Mouse (Mus musculus) CH12.LX (cell line): ENCODE measurements around the gene Ppp1r16b. TPM values are rescaled to one million over a fixed set of nuclear protein-coding genes. Genes with fewer than 3 reads are reported as not detected.

ENCODE experiments used
- DNase-seq: peaks from one replicate; pipeline ENCODE4 v3.0.0-alpha.2; 2013; ENCODE audit errors: extremely low read depth
- H3K27ac ChIP-seq: 2 replicates; pipeline ENCODE4 v1.5.1; 2012; ENCODE audit warnings: low read depth, mild to moderate bottlenecking, control low read depth, moderate library complexity; ENCODE audit not compliant: insufficient read depth
- H3K27me3 ChIP-seq: replicated peaks from 2 replicates; pipeline ENCODE3; 2012; ENCODE audit warnings: inconsistent platforms
- H3K36me3 ChIP-seq, 2 experiments: replicated peaks in 1 of 2; 2 replicates each; pipeline versions ENCODE3 to v1.6.1; 2012; ENCODE audit warnings: inconsistent platforms in 1 of 2, low read length in 1 of 2, mild to moderate bottlenecking in 1 of 2, mixed read lengths in 1 of 2, moderate library complexity in 1 of 2; ENCODE audit not compliant: control insufficient read depth in 1 of 2, insufficient read depth in 1 of 2
- H3K4me1 ChIP-seq, 2 experiments: 2 replicates each; pipeline ENCODE4 v1.6.1; 2012; ENCODE audit warnings: inconsistent platforms in 1 of 2, moderate library complexity in 1 of 2; ENCODE audit not compliant: insufficient read depth in 2 of 2, control insufficient read depth in 1 of 2
- H3K4me2 ChIP-seq: 2 replicates; pipeline ENCODE4 v1.6.1; 2012; ENCODE audit warnings: low read depth, mild to moderate bottlenecking, control low read depth; ENCODE audit not compliant: poor library complexity, insufficient read depth, severe bottlenecking
- H3K4me3 ChIP-seq, 3 experiments: fragments of 150-350 bp in 1 of 3; sonication (generic) in 1 of 3; replicated peaks in 1 of 3; 2 replicates each; pipeline versions ENCODE3 to v1.5.1; 2011 to 2012; ENCODE audit warnings: low read depth in 2 of 3, low read length in 2 of 3, mild to moderate bottlenecking in 2 of 3, moderate library complexity in 2 of 3, control low read depth in 1 of 3, improper control_type of control experiment in 1 of 3, inconsistent platforms in 1 of 3, mixed read lengths in 1 of 3; ENCODE audit not compliant: poor library complexity in 1 of 3
- H3K79me2 ChIP-seq: replicated peaks from 2 replicates; pipeline ENCODE4 v1.6.1; 2012; ENCODE audit warnings: mild to moderate bottlenecking, moderate library complexity; ENCODE audit not compliant: control insufficient read depth, poor library complexity, insufficient read depth, severe bottlenecking; ENCODE audit errors: extremely low read depth
- H3K9ac ChIP-seq: 2 replicates; pipeline ENCODE4 v1.6.1; 2012; ENCODE audit warnings: low read depth, mild to moderate bottlenecking, control low read depth, moderate library complexity; ENCODE audit not compliant: insufficient read depth
- H3K9me3 ChIP-seq: replicated peaks from 2 replicates; pipeline ENCODE3; 2012; ENCODE audit warnings: low read length, inconsistent platforms, mixed read lengths
- CTCF ChIP-seq, 2 experiments: IDR thresholded peaks in 1 of 2; conservative IDR thresholded peaks in 1 of 2; 2 replicates each; pipeline ENCODE4 v1.5.1; 2011 to 2012; ENCODE audit warnings: low read depth in 2 of 2, low read length in 2 of 2, improper control_type of control experiment in 1 of 2, inconsistent platforms in 1 of 2, mild to moderate bottlenecking in 1 of 2, moderate library complexity in 1 of 2
- E2F4 ChIP-seq: IDR thresholded peaks from 2 replicates; pipeline ENCODE4 v1.6.1; 2011; ENCODE audit warnings: low read depth, low read length, improper control_type of control experiment; ENCODE audit not compliant: insufficient replicate concordance
- ELF1 ChIP-seq: IDR thresholded peaks from 2 replicates; pipeline ENCODE4 v1.6.1; 2014; ENCODE audit warnings: low read depth, mild to moderate bottlenecking, inconsistent platforms, low read length, improper control_type of control experiment
- ETS1 ChIP-seq: conservative IDR thresholded peaks from 2 replicates; pipeline ENCODE4 v1.6.1; 2012; ENCODE audit warnings: low read depth, mild to moderate bottlenecking, inconsistent platforms, low read length, improper control_type of control experiment, moderate library complexity
- GABPA ChIP-seq: IDR thresholded peaks from 2 replicates; pipeline ENCODE4 v1.6.1; 2012; ENCODE audit warnings: low read depth, low read length, improper control_type of control experiment, inconsistent platforms; ENCODE audit not compliant: insufficient replicate concordance
- HCFC1 ChIP-seq: IDR thresholded peaks from 2 replicates; pipeline ENCODE4 v1.6.1; 2012; ENCODE audit warnings: low read depth, mild to moderate bottlenecking, inconsistent platforms, low read length, improper control_type of control experiment
- JUN ChIP-seq: IDR thresholded peaks from 2 replicates; pipeline ENCODE4 v1.6.1; 2011; ENCODE audit warnings: low read depth, mild to moderate bottlenecking, low read length, improper control_type of control experiment, moderate library complexity; ENCODE audit not compliant: insufficient read depth
- JUND ChIP-seq: conservative IDR thresholded peaks from 2 replicates; pipeline ENCODE4 v1.6.1; 2011; ENCODE audit warnings: low read depth, low read length, improper control_type of control experiment
- KAT2A ChIP-seq: IDR thresholded peaks from 2 replicates; pipeline ENCODE4 v1.6.1; 2012; ENCODE audit warnings: low read length, improper control_type of control experiment, inconsistent platforms; ENCODE audit not compliant: insufficient replicate concordance
- MEF2A ChIP-seq: IDR thresholded peaks from 2 replicates; pipeline ENCODE4 v1.6.1; 2014; ENCODE audit warnings: low read depth, mild to moderate bottlenecking, inconsistent platforms, low read length, improper control_type of control experiment, borderline replicate concordance
- MXI1 ChIP-seq: IDR thresholded peaks from 2 replicates; pipeline ENCODE4 v1.6.1; 2011; ENCODE audit warnings: mild to moderate bottlenecking, low read depth, low read length, improper control_type of control experiment
- NELFE ChIP-seq: IDR thresholded peaks from 2 replicates; pipeline ENCODE4 v1.6.1; 2011; ENCODE audit warnings: low read depth, low read length, improper control_type of control experiment
- PAX5 ChIP-seq: IDR thresholded peaks from 2 replicates; pipeline ENCODE4 v1.6.1; 2012; ENCODE audit warnings: low read length, inconsistent platforms, mixed read lengths
- RAD21 ChIP-seq: IDR thresholded peaks from 2 replicates; pipeline ENCODE4 v1.6.1; 2011; ENCODE audit warnings: low read depth, mild to moderate bottlenecking, low read length, improper control_type of control experiment, moderate library complexity
- RCOR1 ChIP-seq: conservative IDR thresholded peaks from 2 replicates; pipeline ENCODE4 v1.6.1; 2012; ENCODE audit warnings: low read depth, mild to moderate bottlenecking, inconsistent platforms, low read length, improper control_type of control experiment
- SIN3A ChIP-seq: IDR thresholded peaks from 2 replicates; pipeline ENCODE4 v1.6.1; 2012; ENCODE audit warnings: low read length, improper control_type of control experiment, inconsistent platforms
- SMC3 ChIP-seq: IDR thresholded peaks from 2 replicates; pipeline ENCODE4 v1.6.1; 2011; ENCODE audit warnings: low read depth, low read length, improper control_type of control experiment
- USF1 ChIP-seq: IDR thresholded peaks from 2 replicates; pipeline ENCODE4 v1.6.1; 2014; ENCODE audit warnings: low read depth, mild to moderate bottlenecking, inconsistent platforms, low read length, improper control_type of control experiment
- ZC3H11A ChIP-seq: IDR thresholded peaks from 2 replicates; pipeline ENCODE4 v1.6.1; 2012; ENCODE audit warnings: low read depth, mild to moderate bottlenecking, inconsistent platforms, low read length, improper control_type of control experiment
- ZKSCAN1 ChIP-seq: IDR thresholded peaks from 2 replicates; pipeline ENCODE4 v1.6.1; 2012; ENCODE audit warnings: low read depth, inconsistent platforms, low read length, improper control_type of control experiment, borderline replicate concordance
- ZMIZ1 ChIP-seq: IDR thresholded peaks from 2 replicates; pipeline ENCODE4 v1.6.1; 2012; ENCODE audit warnings: low read depth, mild to moderate bottlenecking, inconsistent platforms, low read length, improper control_type of control experiment
- ZNF384 ChIP-seq: IDR thresholded peaks from 2 replicates; pipeline ENCODE4 v1.6.1; 2012; ENCODE audit warnings: low read depth, low read length, improper control_type of control experiment, inconsistent platforms
- dilution Hi-C: fragments of 300-500 bp; cut with MboI; formaldehyde crosslinking; loops from 2 replicates; pipeline ENCODE4 v1.14.3; 2020; ENCODE audit warnings: low sequenced_read_pairs; ENCODE audit not compliant: extremely low pct_unique_long_range_greater_than_20kb, extremely low pct_ligation_motif_present
- in situ Hi-C: fragments of 300-500 bp; cut with MboI; formaldehyde crosslinking; loops from 3 replicates; pipeline ENCODE4 v1.14.3; 2019; ENCODE audit warnings: low sequenced_read_pairs, low pct_ligation_motif_present, low pct_unique_long_range_greater_than_20kb, mixed read lengths
- polyA plus RNA-seq: library from polyadenylated mRNA; unstranded; fragments of >175 nt; gene quantifications from 2 replicates; pipeline ENCODE4 v1.2.1, GENCODE M21; 2012; ENCODE audit warnings: low read depth; ENCODE audit not compliant: insufficient read length
- total RNA-seq, 2 experiments: library from RNA; depleted of rRNA; stranded (reverse); fragments of 300-350 nt in 1 of 2; fragments of >200 nt in 1 of 2; gene quantifications; 2 replicates each; pipeline ENCODE4 v1.2.3; 2012 to 2014

The Ppp1r16b gene
- total and polyA plus RNA-seq, 3 experiments, result 37.7 to 55.7 (median 52.0) TPM

- Histone ChIP-seq H3K27ac (peak overlapping the region; percentile 87), H3K4me2 (0 out of 2 replicates have a peak overlapping the region, but pooled peaks have one; percentile 58), H3K36me3 (peaks cover 31 to 82% of the 10 kb centered on the region in 2 experiments), H3K9ac (no peak overlapping the region; the same call in 1 of the 2 replicates), H3K4me3 (peak overlapping the region in 1 of 3 experiments; percentile 29), H3K4me1 (peaks cover 47 to 91% of the 10 kb centered on the region in 2 experiments), H3K79me2 (peaks cover 99% of the 10 kb centered on the region), H3K27me3 (no peaks in the 10 kb centered on the region), H3K9me3 (no peaks in the 10 kb centered on the region)
- TF ChIP-seq MXI1, result peak; percentile 83
- no peak for TF ChIP-seq USF1
- 0 out of 2 replicates have a peak, but pooled peaks have one; percentile 32 for TF ChIP-seq SIN3A
- dilution Hi-C loops (no loop called here), in situ Hi-C loops (no loop called here)
- DNase-seq, result peak; percentile 77
Observed at GRCm38 (mm10) chr2:158690116-158690515, 24.9 kb downstream of the Ppp1r16b start.

DNA sequence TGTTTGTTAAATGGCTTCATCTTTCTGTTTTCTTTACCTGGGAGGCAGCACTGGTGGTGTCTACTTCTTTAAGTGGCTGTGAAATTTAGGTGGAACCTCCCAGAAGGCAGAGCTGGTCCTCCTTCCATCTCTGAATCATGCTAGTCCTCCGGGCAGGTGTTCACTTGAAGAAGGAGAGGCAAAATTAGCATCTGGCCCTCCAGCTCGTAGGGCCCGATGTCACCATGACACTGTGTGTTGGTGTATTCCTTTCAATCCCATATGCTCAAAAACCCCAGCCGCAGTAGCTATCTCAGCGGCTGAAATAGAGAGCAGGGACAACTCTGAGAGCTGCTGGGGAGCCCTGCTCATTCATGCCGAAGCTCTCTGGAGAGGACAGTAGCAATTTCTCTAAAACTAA, 27.0 kb downstream of the Ppp1r16b start:
- TF ChIP-seq HCFC1 (no peak), ETS1 (no peak), JUN (no peak), E2F4 (no peak)
- Histone ChIP-seq H3K27ac (peak overlapping the region; percentile 29), H3K4me1 (peaks cover 38 to 89% of the 10 kb centered on the region in 2 experiments), H3K27me3 (no peaks in the 10 kb centered on the region), H3K4me3 (no peak overlapping the region), H3K36me3 (peaks cover 44 to 86% of the 10 kb centered on the region in 2 experiments), H3K9ac (peak overlapping the region; percentile 18; the same call in 1 of the 2 replicates), H3K79me2 (peaks cover 81% of the 10 kb centered on the region), H3K9me3 (peaks cover 5% of the 10 kb centered on the region), H3K4me2 (0 out of 2 replicates have a peak overlapping the region, but pooled peaks have one; percentile 19)
- in situ Hi-C loops, result no loop called here
- no peak for DNase-seq
- dilution Hi-C loops, result no loop called here

- Histone ChIP-seq H3K79me2 (peaks cover 69% of the 10 kb centered on the region), H3K9me3 (peaks cover 5% of the 10 kb centered on the region), H3K36me3 (peaks cover 60 to 88% of the 10 kb centered on the region in 2 experiments), H3K4me1 (peaks cover 24 to 88% of the 10 kb centered on the region in 2 experiments), H3K4me3 (no peak overlapping the region), H3K27me3 (no peaks in the 10 kb centered on the region), H3K4me2 (no peak overlapping the region), H3K9ac (no peak overlapping the region), H3K27ac (no peak overlapping the region)
- TF ChIP-seq ZKSCAN1, result no peak
- no peak for TF ChIP-seq ELF1
- no peak for TF ChIP-seq RAD21
- TF ChIP-seq KAT2A, result no peak
- TF ChIP-seq ZNF384, result no peak
- no peak for TF ChIP-seq JUND
- no peak for TF ChIP-seq RCOR1
- TF ChIP-seq MEF2A, result no peak
- TF ChIP-seq ZMIZ1, result no peak
- no peak for TF ChIP-seq SIN3A
- TF ChIP-seq NELFE, result no peak
- TF ChIP-seq GABPA, result no peak
- TF ChIP-seq SMC3, result no peak
- TF ChIP-seq CTCF (conservative IDR thresholded peaks at IDR 0.05 in 1 of 2, IDR thresholded peaks at IDR 0.05 in 1 of 2; ENCODE audit: low read depth in 2 of 2, low read length in 2 of 2), result no peak
- TF ChIP-seq PAX5, result no peak
- TF ChIP-seq ZC3H11A, result no peak
- in situ Hi-C loops (no loop called here), dilution Hi-C loops (no loop called here)
- no peak for DNase-seq
Observed at GRCm38 (mm10) chr2:158695811-158696210, 30.6 kb downstream of the Ppp1r16b start.
